Mouse (Mus musculus): ENCODE data around the gene Atrn. TPM values are rescaled to one million over a fixed set of nuclear protein-coding genes. Genes with fewer than 3 reads are reported as not detected.
A peak's percentile ranks its signal among the peaks of the same experiment; 100 is the strongest.

Atrn gene
- total RNA-seq, 1 experiment from 2014 or later = 30.7 TPM

DNA sequence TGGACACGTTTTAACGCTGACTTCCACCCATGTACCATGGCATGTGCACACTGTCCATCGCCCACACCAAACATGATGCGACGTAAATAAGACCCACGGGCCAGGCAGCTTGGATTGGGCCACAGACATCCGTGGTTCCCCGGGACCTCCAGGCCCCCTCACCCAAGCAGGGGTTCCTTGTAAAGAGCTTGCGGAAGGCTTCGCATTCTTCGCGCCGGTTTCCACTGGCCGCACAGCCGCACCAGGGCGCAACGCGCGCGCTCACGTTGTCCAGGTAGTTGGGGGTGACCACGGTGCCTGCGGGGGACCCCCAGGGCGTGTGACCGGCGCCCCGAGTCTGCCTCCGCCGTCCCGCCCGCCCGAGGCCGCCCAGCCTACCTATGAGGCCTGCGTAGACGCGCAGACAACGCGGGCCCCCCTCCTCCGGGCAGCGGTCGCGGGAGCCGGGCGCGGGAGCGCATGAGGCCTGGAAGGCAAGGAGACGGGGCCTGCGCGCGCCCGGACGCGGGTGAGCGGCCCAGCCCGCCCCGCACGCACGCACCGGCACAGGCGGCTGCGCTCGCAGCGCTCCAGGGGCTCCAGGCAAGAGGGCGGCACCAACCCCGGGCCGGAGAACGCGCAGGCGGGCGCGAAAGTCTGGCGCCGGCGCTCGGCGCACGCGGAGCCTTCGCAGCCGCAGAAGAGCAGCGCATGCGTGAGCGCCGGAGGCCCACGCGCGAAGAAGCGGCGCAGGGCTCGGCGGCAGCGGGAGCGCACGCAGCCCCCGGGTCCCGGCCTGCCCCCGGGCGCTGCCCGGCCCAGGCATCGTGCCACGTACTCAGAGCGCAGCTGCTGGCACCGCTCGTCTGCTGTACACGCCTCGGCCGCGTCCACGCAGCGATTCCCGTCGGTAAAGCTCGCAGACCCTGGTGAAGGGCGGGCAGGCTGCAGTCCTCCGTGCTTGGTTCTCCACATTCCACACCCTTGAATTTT, 134.8 kb downstream of the Atrn start:
- DNase-seq = peak; percentile 60

DNA sequence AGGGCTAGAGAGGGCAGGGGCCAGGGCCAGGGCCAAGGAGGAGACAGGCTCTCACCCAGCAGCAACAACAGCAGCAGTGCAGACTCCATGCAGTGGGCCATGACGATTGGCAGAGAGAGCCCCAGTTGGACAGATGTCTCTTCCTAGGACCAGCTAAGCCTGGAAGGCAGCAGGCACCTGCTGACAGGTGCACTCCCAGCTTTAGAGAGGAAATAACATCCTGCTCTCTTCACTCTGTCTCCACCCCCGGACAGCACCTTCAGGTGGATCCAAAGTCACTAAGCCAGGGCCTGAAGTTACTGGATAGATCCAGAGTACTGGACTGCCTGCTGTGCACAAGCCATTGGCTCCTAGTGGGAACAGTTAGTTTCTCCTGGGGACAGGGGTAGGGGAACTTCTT, 136.7 kb downstream of the Atrn start, which contains the start of gene Gfra4:
Gfra4 (minus strand) TSS at position 101 of the 400 bp plus-strand sequence.
- DNase-seq = no peak

DNA sequence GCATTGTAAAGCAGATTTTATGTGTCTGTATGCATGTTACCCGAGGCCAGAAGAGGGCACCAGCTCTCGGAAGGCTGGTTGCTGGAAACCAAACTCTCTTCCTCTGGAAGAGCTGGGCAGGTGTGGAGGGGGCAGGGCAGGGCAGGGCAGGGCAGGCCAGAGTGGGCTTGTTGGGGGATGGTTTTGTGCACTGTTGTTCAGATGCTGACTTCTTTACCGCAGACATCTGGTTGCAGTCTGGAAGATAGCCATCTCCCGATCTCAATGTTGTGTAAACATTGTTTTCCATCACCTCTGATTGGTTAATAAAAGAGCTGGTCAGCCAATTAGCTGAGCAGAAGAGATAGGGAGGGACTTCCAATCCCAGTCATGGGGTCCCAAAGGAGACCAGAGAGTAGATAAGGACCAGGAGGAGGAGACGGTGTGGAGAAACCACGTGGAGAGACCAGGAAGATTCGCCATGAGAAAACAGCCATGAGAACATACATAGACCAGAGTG, 138.1 kb downstream of the Atrn start:
- DNase-seq = no peak

DNA sequence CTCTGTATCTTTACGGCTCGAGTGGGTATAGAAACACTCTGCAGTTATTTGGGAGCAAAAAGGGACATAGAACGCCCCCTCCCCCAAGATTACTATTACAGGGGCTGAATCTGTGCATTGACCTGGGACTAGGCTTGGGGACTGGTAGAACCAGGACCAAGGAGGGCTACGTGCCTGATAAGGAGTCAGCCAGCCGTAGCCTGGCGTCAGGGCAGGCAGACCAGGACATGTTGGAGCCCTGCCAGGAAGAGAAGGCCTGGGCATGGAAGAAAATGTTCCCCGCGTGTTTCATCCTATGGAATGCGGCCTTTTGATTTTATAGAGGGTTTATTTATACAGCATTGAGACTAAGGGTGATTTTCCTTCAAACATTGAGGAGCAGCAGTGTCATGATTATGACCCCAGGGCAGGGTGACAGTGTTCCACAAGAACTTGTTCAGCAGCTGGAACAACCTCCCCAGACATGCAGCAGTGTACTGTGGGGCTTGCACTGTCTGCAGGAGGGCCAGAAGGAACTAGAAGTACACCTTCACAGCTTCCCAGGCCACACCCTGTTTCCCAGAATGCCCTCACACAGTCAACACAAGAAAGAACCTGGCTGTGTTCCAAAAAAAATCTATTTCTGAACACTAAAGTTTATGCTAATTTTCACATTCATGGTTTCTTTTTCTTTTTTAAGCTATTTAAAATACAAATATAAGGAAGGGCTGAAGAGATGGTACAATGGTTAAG, 138.9 kb downstream of the Atrn start:
- no peak for DNase-seq

DNA sequence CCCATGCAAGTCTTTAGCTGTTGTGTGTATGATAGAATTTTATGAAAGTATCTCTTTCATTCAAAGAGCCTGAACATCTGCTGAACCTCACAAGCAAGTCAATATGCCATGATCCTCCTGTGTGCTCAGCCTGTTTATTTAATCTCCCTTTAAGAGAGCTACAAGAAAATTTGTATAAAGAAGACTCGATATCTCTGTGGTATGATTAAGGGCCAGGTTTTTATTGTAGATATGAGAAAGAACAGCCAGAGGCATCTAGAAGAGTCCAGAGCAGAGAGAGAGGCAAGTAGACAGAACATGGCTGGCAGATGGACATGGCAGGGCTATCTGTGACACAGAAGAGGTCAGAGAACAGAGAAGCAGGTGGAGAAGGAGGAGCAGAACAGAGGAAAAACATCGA, 139.7 kb downstream of the Atrn start:
- no peak for DNase-seq

DNA sequence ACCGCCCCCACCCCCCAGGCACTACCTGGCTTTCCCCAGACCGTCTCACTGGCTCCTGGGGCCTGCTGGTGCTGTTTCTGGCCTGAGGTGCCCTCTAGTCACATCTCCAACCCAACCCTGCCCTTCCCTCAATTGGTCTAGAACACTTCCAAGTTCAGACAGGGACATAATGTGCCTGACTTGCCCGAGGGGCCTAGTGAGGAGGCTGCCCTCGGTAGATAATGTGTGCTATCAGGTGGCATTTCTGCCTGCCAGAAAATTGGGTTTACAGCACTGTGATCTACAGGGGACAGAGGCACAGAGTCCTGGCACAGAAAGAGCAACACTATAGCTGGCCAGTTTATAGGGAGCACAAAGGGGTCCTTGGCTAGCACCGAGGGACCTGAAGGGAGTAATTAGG, 145.7 kb downstream of the Atrn start:
- no peak for DNase-seq

DNA sequence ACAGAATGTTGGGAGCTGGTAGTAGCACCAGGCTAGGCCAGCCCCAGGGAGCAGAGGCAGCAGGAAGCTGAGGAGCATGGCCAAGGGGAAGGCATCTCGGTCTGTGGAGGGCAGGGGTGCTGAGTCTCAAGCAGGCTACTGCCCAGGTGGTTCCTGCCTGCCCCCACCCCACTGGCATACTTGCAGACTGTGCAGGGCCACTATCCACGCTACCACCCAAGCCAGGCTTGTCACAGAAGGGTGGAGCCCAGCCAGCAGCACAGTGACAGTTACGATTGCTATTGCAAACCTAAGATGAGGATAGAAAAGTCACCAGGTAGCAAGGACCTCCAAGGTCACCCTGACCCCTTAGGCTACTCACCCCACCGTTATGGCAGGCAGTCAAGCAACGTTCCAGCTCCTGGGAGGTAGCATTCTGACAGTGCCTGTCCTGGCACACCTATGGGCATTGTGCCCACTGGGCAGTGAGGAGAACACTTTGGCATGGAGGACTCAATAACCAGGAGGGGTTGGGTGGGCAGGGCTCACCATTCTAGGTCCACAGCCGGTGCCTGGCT, 146.6 kb downstream of the Atrn start:
- DNase-seq = no peak

DNA sequence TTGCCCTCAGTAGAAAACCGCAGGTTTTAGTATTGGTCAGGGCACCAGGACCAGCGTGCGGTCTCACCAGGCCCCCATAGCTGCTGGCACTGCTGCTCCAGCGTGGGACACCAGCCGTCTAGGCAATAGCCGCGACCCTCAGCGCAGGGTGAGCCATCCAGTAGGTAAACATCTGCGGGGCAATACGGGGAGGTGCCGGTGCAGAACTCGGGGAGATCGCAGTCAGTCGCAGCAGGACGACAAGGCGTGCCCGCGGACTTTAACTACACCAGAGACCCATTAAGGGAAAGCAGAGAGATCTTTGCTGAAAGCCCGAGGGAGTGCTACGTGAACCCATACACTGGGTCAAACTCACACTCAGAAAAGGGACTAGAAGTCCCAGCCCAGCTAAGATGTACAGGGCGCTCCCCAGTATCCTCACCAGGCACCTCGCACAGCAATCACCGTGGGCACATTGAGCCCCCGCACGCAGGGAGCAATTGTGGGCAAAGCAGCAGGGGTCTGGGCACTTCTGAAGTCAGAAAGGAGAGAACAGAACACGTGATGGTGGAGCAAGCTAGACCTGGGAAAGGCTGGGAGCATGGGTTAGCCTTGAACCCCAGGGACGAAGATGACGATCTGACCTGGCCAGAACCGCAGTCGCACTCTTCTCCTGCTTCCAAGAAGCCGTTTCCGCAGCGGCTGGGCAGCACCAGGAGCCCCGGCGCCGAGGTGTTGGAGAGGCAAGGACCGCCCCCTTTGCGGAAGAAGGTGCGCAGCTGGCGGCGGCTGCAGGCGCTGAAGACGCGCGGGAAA, 147.8 kb downstream of the Atrn start:
- DNase-seq = no peak

DNA sequence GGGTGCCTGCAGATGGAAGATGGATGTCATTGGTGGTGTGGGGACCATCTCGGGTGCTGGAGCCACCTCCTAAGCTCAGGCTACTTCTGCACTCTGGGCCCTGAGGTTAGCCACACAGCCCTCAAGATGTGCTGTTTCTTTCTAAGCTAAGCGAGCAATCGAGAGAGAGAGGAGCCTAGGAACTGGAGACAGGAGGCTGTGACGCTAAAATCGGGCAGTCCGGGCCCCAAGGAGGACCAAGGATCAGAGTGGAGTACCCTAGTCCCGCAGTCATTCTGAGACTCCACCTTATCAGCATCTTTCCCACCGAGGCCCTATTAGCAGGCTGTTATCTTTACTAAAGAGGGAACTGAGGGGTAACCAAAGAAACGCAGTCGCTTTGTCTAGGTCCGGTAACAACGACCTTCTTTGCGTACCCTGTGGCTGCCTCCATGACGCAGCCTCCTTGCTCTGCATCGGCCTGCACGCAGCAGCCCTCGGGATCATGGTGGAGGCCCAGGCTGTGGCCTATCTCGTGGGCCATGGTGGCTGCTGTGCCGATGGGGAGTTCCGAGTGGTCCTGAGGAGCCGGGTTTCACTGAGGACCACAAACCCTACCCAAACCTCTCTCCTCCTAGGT, 148.5 kb downstream of the Atrn start:
- DNase-seq = no peak

DNA sequence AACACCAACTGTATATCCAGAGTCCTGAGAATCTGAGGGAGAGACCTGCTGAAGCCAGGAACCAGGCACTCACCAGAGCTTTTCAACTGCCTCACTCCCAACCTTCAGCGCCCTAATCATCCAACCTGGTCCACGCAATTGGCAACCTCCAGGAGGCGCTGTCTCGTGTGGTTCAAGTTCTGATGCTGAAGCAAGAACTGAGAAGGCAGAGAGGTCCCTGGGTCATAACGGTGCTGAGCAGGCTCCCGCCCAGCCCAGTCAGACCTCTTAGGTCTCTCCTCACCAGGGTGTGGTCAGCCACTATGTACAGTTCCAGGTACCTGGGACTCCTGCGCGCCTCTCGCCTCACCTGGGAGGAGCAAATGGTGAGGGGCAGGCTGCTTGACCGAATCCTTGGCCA, 149.3 kb downstream of the Atrn start:
- peak; percentile 81 for DNase-seq

DNA sequence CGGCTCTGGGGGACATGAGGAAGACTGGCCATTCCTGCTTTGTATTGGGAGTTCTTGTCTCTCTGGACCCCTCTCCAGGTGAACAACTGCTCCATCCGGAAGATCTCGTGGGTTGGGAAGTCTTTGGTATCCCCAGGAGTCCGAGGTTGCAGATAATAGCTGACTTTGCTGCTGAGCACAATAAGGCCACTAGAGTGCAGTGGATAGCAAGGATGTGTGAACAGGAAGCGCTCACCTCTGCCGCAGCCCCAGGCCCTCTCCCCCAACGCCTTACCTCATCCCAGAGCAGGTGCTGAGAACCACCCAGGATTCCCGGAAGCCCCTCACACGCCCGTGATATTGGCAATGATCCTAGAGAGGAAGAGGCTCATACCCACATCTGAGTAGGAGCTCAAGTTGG, 149.9 kb downstream of the Atrn start:
- no peak for DNase-seq

DNA sequence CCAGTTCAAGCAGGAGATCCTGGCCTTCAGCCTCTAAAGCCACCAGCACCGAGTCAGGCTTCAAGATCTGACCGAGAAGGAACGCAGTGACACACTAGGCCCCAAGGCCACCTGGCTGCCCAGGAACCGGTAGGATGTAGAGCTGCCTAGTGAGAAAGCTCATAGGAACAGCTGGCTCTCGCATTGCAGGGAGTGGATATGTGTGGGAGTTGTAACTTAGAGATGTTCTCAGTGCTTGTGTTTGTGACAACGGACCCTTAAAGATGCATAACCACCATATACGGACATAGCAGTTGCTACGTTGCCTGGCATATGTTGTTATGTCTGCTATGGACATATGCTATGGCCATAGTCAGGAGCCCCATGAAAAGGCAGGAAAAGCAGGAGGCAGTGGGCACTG, 152.4 kb downstream of the Atrn start:
- no peak for DNase-seq

DNA sequence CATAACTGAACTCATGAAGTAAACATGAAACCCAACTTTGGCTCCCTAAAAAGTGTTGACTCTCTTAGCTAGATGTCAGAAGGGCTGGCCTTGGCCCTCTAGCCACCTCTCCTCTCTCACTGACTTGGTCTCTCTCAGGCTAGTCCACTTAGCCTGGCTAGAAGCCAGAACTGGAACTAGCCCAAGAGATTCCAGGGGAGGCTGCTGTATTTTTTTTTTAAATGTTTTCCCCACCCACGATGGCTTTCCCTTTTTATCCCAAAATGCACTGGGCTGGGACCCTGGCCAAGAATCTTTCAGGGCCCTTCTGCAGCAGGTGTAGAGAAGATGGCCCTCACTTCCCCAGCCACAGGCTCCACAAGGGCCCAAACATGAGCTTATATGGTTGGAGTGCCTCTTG, 153.1 kb downstream of the Atrn start:
- DNase-seq = peak; percentile 76

DNA sequence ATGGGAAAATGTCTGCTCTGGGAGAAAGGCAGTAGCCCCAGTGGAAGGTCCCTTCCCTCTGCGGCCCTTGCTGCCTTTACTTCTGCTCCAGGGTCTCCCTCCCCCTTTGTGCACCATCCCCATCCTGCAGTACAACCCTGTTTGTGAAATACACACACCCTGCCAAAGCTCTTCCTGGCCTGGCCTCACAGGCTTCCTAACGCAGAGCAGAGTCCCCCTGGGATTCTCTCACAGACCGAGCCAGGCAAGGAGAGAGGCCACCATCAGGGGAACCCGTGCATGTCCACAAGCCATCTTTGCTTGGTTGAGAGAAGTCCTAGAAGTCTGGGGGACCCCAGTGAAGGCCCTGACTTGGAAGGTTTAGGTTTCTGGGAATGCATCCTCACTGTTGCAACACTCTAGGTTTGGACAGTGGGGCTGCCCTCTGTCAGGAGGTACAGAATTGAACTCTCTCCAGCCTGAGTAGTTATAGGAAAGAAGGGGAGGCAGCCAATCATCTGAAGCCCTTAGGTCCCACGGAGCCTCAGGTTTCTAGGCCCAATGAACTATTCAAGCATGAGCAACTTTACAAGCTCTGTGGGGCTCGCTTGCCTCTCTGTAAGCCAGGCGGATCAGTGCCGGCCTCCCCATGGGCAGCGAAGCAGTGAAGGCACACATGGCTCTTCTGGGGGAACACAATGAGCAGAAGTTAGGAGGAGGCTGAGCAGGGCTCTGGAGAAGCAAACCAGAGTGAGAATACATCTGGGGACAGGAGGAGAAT, 153.7 kb downstream of the Atrn start:
- DNase-seq = peak; percentile 59

DNA sequence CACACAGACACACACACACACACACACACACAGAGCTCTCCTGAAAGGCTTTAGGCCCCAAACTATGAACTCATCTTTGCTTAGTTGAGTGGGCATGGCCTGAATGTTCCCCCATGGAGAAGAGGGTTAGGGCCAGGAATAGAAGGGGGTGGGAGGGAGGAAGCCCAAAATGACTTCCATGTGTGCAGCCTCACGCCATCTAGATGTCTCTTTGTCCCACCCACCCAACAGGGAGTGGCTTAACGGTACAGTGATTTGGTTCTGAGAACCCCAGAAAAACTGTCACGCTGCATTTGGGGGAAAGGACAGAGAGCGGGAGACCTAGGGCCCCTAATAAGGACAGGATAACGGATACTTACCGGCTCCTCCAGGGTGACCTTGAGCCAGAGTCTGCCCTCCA, 154.5 kb downstream of the Atrn start:
- no peak for DNase-seq

DNA sequence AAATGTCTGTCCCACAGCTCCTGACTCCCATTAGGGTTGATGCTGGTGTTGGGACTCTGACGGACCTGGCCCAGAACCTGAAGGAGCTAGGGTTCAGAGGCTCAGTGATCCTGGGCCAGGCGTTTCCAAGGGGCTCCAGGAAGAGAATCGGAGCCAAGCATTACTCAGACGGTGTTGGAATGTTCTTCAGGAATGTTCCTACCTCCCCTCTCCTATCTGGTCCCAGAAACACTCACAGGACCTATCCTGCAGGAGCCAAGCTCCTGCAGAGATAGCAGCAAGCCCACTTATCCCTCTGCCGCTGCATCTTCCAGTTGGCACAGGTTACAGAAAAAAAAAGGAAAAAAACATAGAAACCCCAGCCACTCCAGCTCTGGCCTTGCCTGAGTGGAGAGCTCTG, 155.3 kb downstream of the Atrn start:
- no peak for DNase-seq

DNA sequence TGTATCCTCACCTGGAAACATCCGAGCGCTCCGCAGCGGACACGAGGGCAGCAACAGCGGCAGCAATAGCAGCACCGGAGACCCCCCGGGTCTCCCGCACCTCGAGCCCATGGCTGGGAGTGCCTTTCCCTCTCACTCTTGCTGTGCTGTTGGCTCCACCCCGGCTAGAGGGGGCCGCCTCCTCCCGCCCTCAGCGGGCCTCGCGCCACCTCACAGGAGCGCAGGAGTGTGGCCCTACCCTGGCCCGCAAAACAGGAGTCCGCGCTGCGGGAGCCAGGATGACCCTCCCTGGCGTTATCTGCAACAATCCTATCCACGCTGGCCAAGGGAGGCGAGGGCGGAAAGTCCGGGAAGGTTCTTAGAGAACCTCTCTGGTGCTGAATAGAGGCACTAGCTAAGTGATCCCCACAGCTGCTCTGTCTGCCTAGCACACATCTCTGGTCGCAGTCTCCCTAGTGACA, 157.1 kb downstream of the Atrn start, which contains the start of gene Adam33:
Adam33 (minus strand) TSS at position 411 of the 461 bp plus-strand sequence.
- DNase-seq = peak; percentile 57

DNA sequence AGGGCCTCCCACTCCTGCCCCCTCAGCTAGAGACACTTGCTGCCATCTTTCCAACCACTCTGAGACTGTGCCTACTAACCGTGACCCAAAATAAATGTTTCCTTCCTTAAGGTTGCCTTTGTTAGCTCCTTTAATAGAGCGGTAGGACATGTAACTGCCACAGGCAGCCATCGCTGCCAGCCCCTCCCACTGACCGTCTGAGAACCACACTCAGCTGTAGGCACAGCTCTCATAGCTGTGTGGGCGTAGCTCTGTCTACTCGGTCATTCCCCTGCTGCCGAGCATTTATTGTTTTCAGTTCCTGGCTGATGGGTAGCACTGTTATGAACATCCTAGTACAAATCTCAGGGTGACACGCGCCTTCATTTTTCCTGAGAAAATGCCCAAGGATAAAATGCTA, 160.0 kb downstream of the Atrn start:
- no peak for DNase-seq

DNA sequence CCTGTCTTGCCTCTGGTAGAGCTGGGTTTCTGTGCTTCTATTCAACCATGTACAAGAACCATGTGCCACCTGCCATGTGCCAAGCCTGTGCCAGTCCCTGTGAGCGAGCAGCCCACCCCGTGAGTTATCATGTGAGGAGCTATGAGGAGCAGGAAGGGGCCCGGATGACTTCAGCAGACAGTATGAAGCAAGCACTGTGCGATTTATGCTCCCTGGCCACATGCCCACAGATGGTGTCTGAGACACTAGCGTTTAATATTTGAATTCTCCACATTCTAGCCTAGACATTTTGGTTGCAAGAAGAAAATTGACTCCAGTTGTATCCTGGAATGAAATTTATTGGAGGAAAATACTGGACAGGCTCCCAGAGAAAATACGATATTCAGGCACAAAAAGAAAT, 161.2 kb downstream of the Atrn start:
- peak; percentile 57 for DNase-seq

DNA sequence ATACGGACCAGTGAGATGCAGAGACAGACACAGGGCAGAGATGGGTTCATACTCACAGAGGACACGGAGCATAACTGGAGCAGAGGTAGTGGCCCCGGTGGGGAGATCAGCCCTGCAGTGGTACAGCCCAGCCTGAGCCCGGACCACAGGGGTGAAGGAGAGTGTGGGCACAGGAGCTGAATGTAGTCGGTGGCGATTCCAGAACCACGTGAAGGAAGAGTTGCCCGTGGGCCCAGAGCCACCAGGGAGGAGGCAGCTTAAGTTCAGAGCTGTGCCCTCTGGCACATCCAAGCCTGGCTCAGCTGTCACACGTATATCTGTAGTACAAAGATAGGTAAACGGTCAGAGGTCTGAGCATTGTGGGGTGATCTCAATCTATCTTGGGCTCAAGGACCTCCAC, 166.2 kb downstream of the Atrn start:
- no peak for DNase-seq

All from adrenal gland, postnatal 14 days (tissue).